Mouse (Mus musculus) ES-E14 (cell line): ENCODE results near the gene Inka1. TPM values are rescaled to one million over a fixed set of nuclear protein-coding genes. Genes with fewer than 3 reads are reported as not detected.

ENCODE experiments used
- DNase-seq: peaks from one replicate; pipeline ENCODE4 v3.0.0-alpha.2; 2013; ENCODE audit warnings: low read depth, low spot score
- H3K27ac ChIP-seq: 2 replicates; pipeline ENCODE4 v1.5.1; 2012; ENCODE audit warnings: low read depth, mild to moderate bottlenecking, low read length, moderate library complexity, mixed read lengths; ENCODE audit not compliant: poor library complexity, insufficient read depth, severe bottlenecking
- H3K36me3 ChIP-seq: 2 replicates; pipeline ENCODE4 v1.6.1; 2012; ENCODE audit warnings: mild to moderate bottlenecking, low read length, moderate library complexity, mixed read lengths; ENCODE audit not compliant: control insufficient read depth, poor library complexity, insufficient read depth, severe bottlenecking
- H3K4me1 ChIP-seq, 2 experiments: fragments of 150-350 bp in 1 of 2; sonication (generic) in 1 of 2; 2 replicates each; pipeline ENCODE4 v1.6.1; 2012; ENCODE audit warnings: low read length in 2 of 2, mild to moderate bottlenecking in 1 of 2, mixed read lengths in 1 of 2; ENCODE audit not compliant: control insufficient read depth in 2 of 2, insufficient read depth in 2 of 2, poor library complexity in 1 of 2
- H3K4me3 ChIP-seq, 2 experiments: fragments of 150-350 bp in 1 of 2; sonication (generic) in 1 of 2; 2 replicates each; pipeline ENCODE4 v1.5.1; 2012; ENCODE audit warnings: low read length in 2 of 2, low read depth in 1 of 2, mild to moderate bottlenecking in 1 of 2, mixed read lengths in 1 of 2; ENCODE audit not compliant: insufficient read depth in 1 of 2, poor library complexity in 1 of 2, severe bottlenecking in 1 of 2
- H3K9ac ChIP-seq: 2 replicates; pipeline ENCODE4 v1.6.1; 2012; ENCODE audit warnings: low read depth, mild to moderate bottlenecking, low read length, mixed read lengths; ENCODE audit not compliant: poor library complexity, insufficient read depth, severe bottlenecking
- H3K9me3 ChIP-seq: fragments of 150-350 bp; sonication (generic); 2 replicates; pipeline ENCODE4 v1.6.1; 2012; ENCODE audit warnings: low read depth, mild to moderate bottlenecking, low read length; ENCODE audit not compliant: control insufficient read depth, insufficient read depth
- CHD2 ChIP-seq: IDR thresholded peaks from 2 replicates; pipeline ENCODE4 v1.6.1; 2014; ENCODE audit warnings: mild to moderate bottlenecking, low read depth, low read length, inconsistent platforms
- HCFC1 ChIP-seq: IDR thresholded peaks from 2 replicates; pipeline ENCODE4 v1.6.1; 2012; ENCODE audit warnings: low read length, inconsistent platforms, borderline replicate concordance; ENCODE audit not compliant: insufficient read depth
- MAFK ChIP-seq: IDR thresholded peaks from 2 replicates; pipeline ENCODE4 v1.6.1; 2014; ENCODE audit warnings: mild to moderate bottlenecking, low read depth, low read length, inconsistent platforms; ENCODE audit not compliant: insufficient read depth
- ZC3H11A ChIP-seq: IDR thresholded peaks from 2 replicates; pipeline ENCODE4 v1.6.1; 2012; ENCODE audit warnings: low read depth, mild to moderate bottlenecking, inconsistent platforms, low read length, borderline replicate concordance
- ZNF384 ChIP-seq: IDR thresholded peaks from 2 replicates; pipeline ENCODE4 v1.6.1; 2012; ENCODE audit warnings: low read depth, low read length, inconsistent platforms
- in situ Hi-C, 2 experiments: fragments of 600-800 bp; cut with MboI; formaldehyde crosslinking; loops; one replicate each; pipeline ENCODE4 v1.15.1; 2025; ENCODE audit warnings: low sequenced_read_pairs in 2 of 2, inconsistent platforms in 1 of 2; ENCODE audit not compliant: unreplicated experiment in 2 of 2
- total RNA-seq: library from RNA; depleted of rRNA; stranded (reverse); fragments of 300-350 nt; gene quantifications from 2 replicates; pipeline ENCODE4 v1.2.3, GENCODE M21; 2012

Inka1 gene
- total RNA-seq, 1 experiment, result 6.1 TPM

- Histone ChIP-seq H3K36me3 (peaks cover 19% of the 10 kb centered on the region), H3K9ac (no peak overlapping the region), H3K4me1 (peaks cover 0 to 2% of the 10 kb centered on the region in 2 experiments; a peak in 1 of 4 replicates), H3K4me3 (no peak overlapping the region), H3K27ac (no peak overlapping the region), H3K9me3 (no peaks in the 10 kb centered on the region)
- TF ChIP-seq CHD2 (no peak), MAFK (no peak), HCFC1 (no peak), ZNF384 (no peak), ZC3H11A (no peak)
- in situ Hi-C loops, result no loop called here
- DNase-seq, result no peak
Observed at GRCm38 (mm10) chr9:107949184-107949921, 36.3 kb downstream of the Inka1 start.

- in situ Hi-C loops, result no loop called here
- Histone ChIP-seq H3K36me3 (peaks cover 17% of the 10 kb centered on the region), H3K9me3 (no peaks in the 10 kb centered on the region), H3K27ac (no peak overlapping the region), H3K9ac (no peak overlapping the region), H3K4me3 (no peak overlapping the region), H3K4me1 (peaks cover 0 to 2% of the 10 kb centered on the region in 2 experiments; a peak in 1 of 4 replicates)
- TF ChIP-seq ZC3H11A (no peak), ZNF384 (no peak), CHD2 (no peak), MAFK (no peak), HCFC1 (no peak)
- no peak for DNase-seq
Observed at GRCm38 (mm10) chr9:107947241-107948194, 38.2 kb downstream of the Inka1 start.

- in situ Hi-C loops, result no loop called here
- no peak for TF ChIP-seq ZC3H11A
- TF ChIP-seq CHD2, result no peak
- TF ChIP-seq ZNF384, result no peak
- no peak for TF ChIP-seq MAFK
- no peak for TF ChIP-seq HCFC1
- H3K4me1 ChIP-seq, result peaks cover 0 to 7% of the 10 kb centered on the region in 2 experiments; a peak in 3 of 4 replicates
- H3K27ac ChIP-seq, result no peak overlapping the region
- no peaks in the 10 kb centered on the region for H3K9me3 ChIP-seq
- no peak for DNase-seq
- H3K4me3 ChIP-seq, result peak overlapping the region; percentile 76 to 82; a peak in 3 of 4 replicates
- no peaks in the 10 kb centered on the region for H3K36me3 ChIP-seq
- no peak overlapping the region; the same call in 1 of the 2 replicates for H3K9ac ChIP-seq
Observed at GRCm38 (mm10) chr9:107936831-107937230, 48.8 kb downstream of the Inka1 start.

GRCm38 (mm10) chr9:107936215-107936822, 49.4 kb downstream of the Inka1 start:
- Histone ChIP-seq H3K4me1 (peaks cover 0 to 7% of the 10 kb centered on the region in 2 experiments; a peak in 3 of 4 replicates), H3K4me3 (peak overlapping the region; percentile 76 to 82), H3K27ac (no peak overlapping the region; the same call in 1 of the 2 replicates), H3K36me3 (no peaks in the 10 kb centered on the region), H3K9ac (peak overlapping the region; percentile 53), H3K9me3 (no peaks in the 10 kb centered on the region)
- no peak for DNase-seq
- in situ Hi-C loops, result no loop called here
- no peak for TF ChIP-seq ZC3H11A
